Mouse (Mus musculus) G1E-ER4 (cell line): ENCODE data around the gene Hpcal1. TPM values are rescaled to one million over a fixed set of nuclear protein-coding genes. Genes with fewer than 3 reads are reported as not detected.

Experiments
- GATA1 ChIP-seq: IDR thresholded peaks from one replicate; pipeline ENCODE4 v1.8.0; 2012; ENCODE audit warnings: low read length, inconsistent platforms
- polyA plus RNA-seq: library from polyadenylated mRNA; stranded (reverse); fragments of >175 nt; gene quantifications from 2 replicates; pipeline ENCODE4 v1.2.3, GENCODE M21; 2012

Hpcal1 gene
- polyA plus RNA-seq, 1 experiment: not detected

GRCm38 (mm10) chr12:17722452-17723181, 32.0 kb downstream of the Hpcal1 start:
- TF ChIP-seq GATA1: no peak

- no peak for TF ChIP-seq GATA1
These were observed 32.5 kb downstream of the Hpcal1 start for GRCm38 (mm10) chr12:17723182-17723570.

GRCm38 (mm10) chr12:17723999-17724398, 33.3 kb downstream of the Hpcal1 start:
- TF ChIP-seq GATA1: no peak

DNA sequence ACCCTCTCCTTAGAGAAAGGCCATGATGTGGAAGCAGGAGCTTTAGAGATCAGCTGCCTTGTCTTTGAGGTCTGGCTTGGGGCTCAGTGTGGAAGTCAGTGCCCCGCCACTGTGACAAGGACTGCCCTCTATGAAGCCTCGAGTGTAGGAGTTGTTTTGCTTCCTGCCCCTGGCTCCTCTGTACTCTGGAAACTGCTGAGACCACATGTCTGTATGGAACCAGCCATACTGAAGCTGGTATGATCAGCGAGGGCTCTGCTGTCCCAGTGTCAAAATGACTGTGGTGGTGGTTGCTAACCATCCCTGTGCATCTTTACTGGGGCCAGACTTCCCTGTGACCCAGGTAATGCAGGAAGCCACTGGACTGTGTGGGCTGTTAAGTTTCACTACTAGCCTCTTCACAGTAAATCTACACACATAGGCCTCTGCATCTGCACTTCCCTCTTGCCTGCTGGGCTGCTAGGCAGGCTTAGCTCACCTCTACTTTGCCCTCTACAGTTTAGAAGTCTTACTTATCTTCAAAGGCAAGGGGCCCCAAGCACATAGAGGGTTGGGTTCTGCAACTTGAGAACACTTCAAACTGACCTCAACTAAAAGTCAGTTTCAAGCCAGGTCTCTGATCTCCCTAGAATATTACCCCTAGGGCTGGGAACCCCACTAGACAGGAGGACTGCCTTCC, 33.9 kb downstream of the Hpcal1 start:
- TF ChIP-seq GATA1: no peak

DNA sequence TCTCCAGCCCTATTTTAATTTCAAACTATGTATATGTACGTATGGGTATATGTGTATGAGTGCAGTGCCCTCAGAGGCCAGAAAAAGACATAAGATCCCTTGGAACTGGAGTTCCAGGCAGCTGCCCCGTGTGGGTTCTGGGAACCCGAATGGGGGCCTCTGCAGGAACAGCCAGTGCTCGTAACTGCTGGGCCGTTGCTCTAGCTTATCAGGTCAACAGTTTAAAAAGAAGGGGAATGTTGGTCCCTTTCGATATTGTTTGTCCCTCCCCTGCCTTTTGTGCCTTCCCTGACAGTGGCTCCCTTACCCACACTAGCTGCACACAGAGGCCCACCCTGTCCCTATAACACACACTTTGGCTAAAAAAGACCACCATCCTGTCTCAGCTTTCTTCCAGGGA, 34.9 kb downstream of the Hpcal1 start:
- TF ChIP-seq GATA1: no peak

- no peak for TF ChIP-seq GATA1
These were observed 36.1 kb downstream of the Hpcal1 start for GRCm38 (mm10) chr12:17726576-17727320.

GRCm38 (mm10) chr12:17727676-17728339, 37.2 kb downstream of the Hpcal1 start:
- no peak for TF ChIP-seq GATA1

DNA sequence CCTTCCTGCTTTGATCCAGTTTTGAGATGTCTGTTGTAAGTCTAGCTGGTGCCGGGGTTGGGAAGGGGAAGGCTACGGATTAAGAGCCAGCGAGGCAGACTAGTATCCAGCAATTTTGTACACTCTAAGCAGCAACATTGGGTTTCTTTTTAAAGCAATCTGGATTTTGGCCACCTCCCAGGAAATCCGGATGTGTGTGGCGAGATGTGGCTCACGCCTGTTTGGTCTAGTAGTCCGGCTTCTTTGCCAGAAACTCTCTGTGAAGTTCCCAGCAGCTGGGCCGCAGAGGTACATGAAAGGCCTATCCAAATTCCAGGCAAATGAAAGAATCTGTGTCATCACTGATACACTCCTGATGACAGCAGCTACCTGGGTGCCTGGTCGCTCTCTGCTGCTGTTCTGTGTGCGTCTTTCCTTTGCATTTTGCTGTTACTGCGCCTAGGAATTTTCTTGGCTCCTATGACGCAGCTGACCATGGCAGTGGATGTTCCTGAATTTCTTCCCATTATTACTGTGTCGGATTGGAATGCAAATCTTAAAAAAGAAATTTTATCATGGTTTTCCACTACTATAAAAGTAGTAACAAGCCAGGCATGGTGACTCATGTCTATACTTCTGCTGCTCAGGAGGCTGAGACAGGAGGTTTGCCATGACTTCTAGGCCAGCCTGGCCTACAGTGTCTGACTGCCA, 38.7 kb downstream of the Hpcal1 start:
- TF ChIP-seq GATA1: no peak

- TF ChIP-seq GATA1: no peak
These were observed 41.4 kb downstream of the Hpcal1 start for GRCm38 (mm10) chr12:17732006-17732405.

- TF ChIP-seq GATA1: no peak
These were observed 41.9 kb downstream of the Hpcal1 start for GRCm38 (mm10) chr12:17732546-17732945.

DNA sequence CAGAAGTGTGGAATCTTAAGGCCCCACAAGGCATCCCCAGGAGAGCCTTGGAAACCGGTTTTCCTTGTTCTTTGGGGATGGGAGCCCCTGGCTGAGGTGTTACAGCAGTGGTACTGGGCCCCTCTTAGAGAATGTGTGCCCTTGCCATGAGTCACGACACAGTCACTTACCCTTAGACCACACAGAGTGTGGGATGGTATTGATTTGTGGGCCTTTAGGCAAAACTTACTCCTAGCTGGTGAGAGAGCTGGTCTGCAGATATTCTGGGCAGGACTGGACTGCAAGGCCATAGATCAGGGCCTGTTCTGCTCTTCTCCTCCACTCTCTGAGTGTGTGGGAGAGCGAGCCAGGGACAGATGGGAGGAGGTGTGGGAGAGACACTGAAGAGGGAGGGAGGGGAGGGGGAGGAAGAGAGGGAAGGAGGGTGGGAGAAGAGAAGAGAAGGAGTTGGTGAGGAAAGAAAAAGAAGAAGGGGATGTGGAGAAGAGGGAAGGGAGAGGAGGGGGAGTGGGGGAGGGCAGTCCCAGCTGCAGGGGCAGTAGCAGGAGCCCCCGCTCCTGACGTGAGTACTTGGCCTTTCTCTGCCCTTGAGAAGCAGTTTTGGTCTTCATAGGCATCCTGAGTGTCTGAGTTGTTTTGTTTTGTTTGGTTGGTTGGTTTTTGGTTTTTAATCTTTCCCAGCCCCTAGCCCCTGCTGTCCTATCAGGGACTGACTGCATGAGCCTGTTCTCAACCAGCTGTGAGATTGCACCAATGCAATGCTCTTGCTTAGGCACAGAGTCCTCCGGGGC, 42.7 kb downstream of the Hpcal1 start:
- no peak for TF ChIP-seq GATA1

DNA sequence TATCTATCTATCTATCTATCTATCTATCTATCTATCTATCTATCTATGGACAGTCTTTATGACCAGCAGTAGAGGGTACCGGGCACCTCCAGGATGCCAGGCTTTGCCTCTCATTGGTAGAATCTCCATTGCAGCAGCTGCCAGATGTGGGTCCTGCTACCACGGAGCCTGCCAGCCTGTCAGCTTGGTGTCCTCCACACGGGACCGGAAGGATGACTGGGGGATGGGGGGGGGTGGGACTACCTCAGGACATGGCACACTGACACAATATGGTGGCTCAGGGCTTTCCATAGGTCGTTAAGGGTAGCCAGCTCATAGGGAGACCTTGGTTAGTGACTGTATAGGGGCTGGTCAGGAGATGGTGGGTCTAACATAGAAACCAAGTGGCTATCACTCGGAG, 45.7 kb downstream of the Hpcal1 start:
- no peak for TF ChIP-seq GATA1

- TF ChIP-seq GATA1: no peak
These were observed 46.4 kb downstream of the Hpcal1 start for GRCm38 (mm10) chr12:17736859-17737577.

GRCm38 (mm10) chr12:17737808-17738207, 47.2 kb downstream of the Hpcal1 start:
- no peak for TF ChIP-seq GATA1
